Mouse (Mus musculus): ENCODE results near the gene Tcte1. TPM values are rescaled to one million over a fixed set of nuclear protein-coding genes. Genes with fewer than 3 reads are reported as not detected.
A peak's percentile ranks its signal among the peaks of the same experiment; 100 is the strongest.

The Tcte1 gene
- polyA plus RNA-seq, 1 experiment: not detected

DNA sequence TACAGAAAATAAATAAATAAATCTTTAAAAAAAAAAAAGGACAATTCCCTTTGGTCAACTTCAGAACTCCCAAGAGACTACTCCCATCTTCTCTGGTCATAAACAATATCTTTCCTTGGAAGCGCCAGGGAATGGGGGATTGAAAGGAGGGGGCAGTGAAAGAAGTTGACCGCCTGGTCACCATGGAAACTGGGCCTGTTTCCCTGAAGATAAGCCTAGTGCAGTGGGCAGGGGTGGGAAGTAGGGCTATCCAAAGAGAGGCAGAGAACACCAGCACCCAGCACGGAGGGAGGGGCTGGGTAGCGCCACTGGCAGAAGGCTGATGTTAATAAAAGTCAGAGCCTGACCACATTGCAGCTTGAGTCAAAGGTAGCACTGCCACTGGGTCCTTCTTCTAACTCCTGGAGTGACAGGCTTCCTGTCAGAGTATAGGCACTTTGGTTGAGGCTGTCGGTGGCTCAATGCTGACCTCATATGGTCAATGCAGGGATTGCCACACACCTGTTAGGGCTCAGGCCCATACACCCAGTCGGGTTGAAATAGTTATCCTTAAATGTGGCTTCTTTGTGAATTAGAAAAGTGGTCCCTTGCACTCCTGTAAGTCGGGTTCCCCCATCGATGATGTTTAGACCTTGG is 28.7 kb downstream of the Tcte1 start:
- TF ChIP-seq CTCF (IDR thresholded peaks at IDR 0.05; ENCODE audit: low read depth, low read length) (peak; percentile 66), POLR2A (IDR thresholded peaks at IDR 0.05; ENCODE audit: borderline replicate concordance, low read depth, low read length) (no peak)
- no peak overlapping the region for H3K4me3 ChIP-seq (ENCODE audit: insufficient read depth, low read length)
- no peak overlapping the region for H3K27ac ChIP-seq (ENCODE audit: insufficient read depth, low read depth, low read length)
- peaks cover 17% of the 10 kb centered on the region for H3K4me1 ChIP-seq (ENCODE audit: control insufficient read depth, insufficient read depth, low read length)

- Histone ChIP-seq H3K4me1 (ENCODE audit: control insufficient read depth, insufficient read depth, low read length) (peaks cover 23% of the 10 kb centered on the region), H3K4me3 (ENCODE audit: insufficient read depth, low read length) (no peak overlapping the region), H3K27ac (ENCODE audit: insufficient read depth, low read depth, low read length) (no peak overlapping the region)
- TF ChIP-seq CTCF (IDR thresholded peaks at IDR 0.05; ENCODE audit: low read depth, low read length): no peak
- no peak for TF ChIP-seq POLR2A (IDR thresholded peaks at IDR 0.05; ENCODE audit: borderline replicate concordance, low read depth, low read length)
Observed at GRCm38 (mm10) chr17:45553065-45553464, 29.8 kb downstream of the Tcte1 start.

DNA sequence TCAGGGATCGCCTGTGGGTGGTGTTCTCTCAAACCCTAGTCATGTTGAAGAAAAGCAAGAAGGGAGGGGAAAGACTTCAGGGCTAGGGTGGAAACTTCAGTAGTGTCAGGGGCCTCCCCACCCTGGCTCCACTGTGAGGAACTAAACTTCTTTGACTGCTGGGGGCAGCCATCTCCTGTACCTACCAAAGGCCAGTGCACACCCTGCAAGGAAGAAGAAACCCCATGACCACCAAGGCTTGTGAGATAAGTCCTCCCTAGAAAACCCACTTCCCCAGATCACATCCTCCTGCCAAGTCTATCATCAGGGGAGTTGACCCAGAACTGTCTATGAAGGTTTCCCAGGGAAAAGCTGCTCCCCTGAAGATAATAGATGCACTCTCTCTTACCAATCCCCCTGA is 31.2 kb downstream of the Tcte1 start:
- no peak overlapping the region for H3K27ac ChIP-seq (ENCODE audit: insufficient read depth, low read depth, low read length)
- no peak overlapping the region for H3K4me3 ChIP-seq (ENCODE audit: insufficient read depth, low read length)
- TF ChIP-seq POLR2A (IDR thresholded peaks at IDR 0.05; ENCODE audit: borderline replicate concordance, low read depth, low read length): no peak
- H3K4me1 ChIP-seq (ENCODE audit: control insufficient read depth, insufficient read depth, low read length): peaks cover 28% of the 10 kb centered on the region

- peak within 1 kb of the TSS; percentile 73 for H3K27ac ChIP-seq (ENCODE audit: insufficient read depth, low read depth, low read length)
- TF ChIP-seq POLR2A (IDR thresholded peaks at IDR 0.05; ENCODE audit: borderline replicate concordance, low read depth, low read length) (0 out of 2 replicates have a peak, but pooled peaks have one; percentile 27), CTCF (IDR thresholded peaks at IDR 0.05; ENCODE audit: low read depth, low read length) (no peak)
- H3K4me3 ChIP-seq (ENCODE audit: insufficient read depth, low read length): peak within 1 kb of the TSS; percentile 90
- H3K4me1 ChIP-seq (ENCODE audit: control insufficient read depth, insufficient read depth, low read length): peaks cover 28% of the 10 kb centered on the region
Observed at GRCm38 (mm10) chr17:45555452-45556106, 32.3 kb downstream of the Tcte1 start, which contains the start of gene Nfkbie. Nfkbie (plus strand) TSS chr17:45555703.

DNA sequence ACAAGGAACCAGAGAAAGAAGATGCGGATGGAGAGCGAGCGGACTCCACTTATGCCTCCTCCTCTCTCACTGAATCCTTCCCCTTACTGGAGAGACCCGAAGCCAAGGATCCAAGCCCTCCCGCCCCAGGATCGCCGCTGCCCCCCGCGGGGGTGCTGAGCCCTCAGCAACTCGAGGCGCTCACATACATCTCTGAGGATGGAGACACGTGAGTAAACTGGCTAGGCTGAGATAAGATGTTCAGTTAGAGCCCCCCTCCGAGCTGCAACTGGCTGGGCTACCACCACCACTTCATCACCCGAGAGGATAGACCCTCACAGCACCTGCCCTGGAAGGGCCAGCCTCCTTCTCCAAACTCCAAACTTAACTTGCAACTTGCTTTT is 32.9 kb downstream of the Tcte1 start:
- peak overlapping the region; percentile 90 for H3K4me3 ChIP-seq (ENCODE audit: insufficient read depth, low read length)
- no peak; the same call in 1 of the 2 replicates for TF ChIP-seq CTCF (IDR thresholded peaks at IDR 0.05; ENCODE audit: low read depth, low read length)
- no peak for TF ChIP-seq POLR2A (IDR thresholded peaks at IDR 0.05; ENCODE audit: borderline replicate concordance, low read depth, low read length)
- peak overlapping the region; percentile 73 for H3K27ac ChIP-seq (ENCODE audit: insufficient read depth, low read depth, low read length)
- peaks cover 28% of the 10 kb centered on the region for H3K4me1 ChIP-seq (ENCODE audit: control insufficient read depth, insufficient read depth, low read length)

DNA sequence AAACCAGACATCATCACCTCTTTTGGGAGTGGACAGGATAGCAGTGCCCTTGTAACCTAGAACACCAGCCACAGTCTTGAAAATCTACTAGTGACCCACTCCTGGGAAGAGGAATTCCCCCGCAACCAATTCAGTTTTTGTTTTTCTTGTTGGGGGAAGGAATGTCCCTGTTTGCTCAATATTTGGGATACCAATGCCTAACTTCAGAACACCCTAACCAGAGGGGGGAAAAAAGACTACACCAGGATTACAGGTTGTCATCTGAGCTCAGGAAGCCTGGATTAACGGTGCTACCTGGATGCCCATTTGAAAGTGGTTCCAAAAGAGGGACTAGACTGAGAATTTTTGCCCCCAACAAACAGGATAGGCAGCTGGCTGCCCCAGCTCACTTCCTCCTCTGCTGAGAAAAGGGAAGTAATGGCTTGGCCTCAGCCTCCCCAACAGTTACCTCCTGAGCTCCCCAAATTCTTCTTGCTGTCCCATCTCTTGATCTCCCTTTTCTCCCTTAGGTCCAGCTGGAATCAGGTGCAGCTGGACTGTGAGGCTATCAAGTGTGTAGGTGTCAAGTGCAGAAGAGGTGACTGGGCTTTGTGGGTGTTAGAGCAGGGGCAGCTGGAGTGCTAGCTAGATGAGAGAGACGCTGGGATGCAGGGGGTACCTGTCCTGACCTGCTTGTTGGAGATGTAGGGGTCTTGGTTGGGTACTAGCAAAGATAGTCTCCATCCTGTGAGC is 33.4 kb downstream of the Tcte1 start:
- TF ChIP-seq CTCF (IDR thresholded peaks at IDR 0.05; ENCODE audit: low read depth, low read length): no peak
- TF ChIP-seq POLR2A (IDR thresholded peaks at IDR 0.05; ENCODE audit: borderline replicate concordance, low read depth, low read length): no peak
- Histone ChIP-seq H3K4me1 (ENCODE audit: control insufficient read depth, insufficient read depth, low read length) (peaks cover 28% of the 10 kb centered on the region), H3K27ac (ENCODE audit: insufficient read depth, low read depth, low read length) (peak overlapping the region; percentile 73), H3K4me3 (ENCODE audit: insufficient read depth, low read length) (peak overlapping the region; percentile 90)

GRCm38 (mm10) chr17:45557246-45557824 is 34.1 kb downstream of the Tcte1 start:
- H3K4me1 ChIP-seq (ENCODE audit: control insufficient read depth, insufficient read depth, low read length): peaks cover 28% of the 10 kb centered on the region
- no peak for TF ChIP-seq POLR2A (IDR thresholded peaks at IDR 0.05; ENCODE audit: borderline replicate concordance, low read depth, low read length)
- TF ChIP-seq CTCF (IDR thresholded peaks at IDR 0.05; ENCODE audit: low read depth, low read length): no peak
- peak overlapping the region; percentile 53 for H3K27ac ChIP-seq (ENCODE audit: insufficient read depth, low read depth, low read length)
- H3K4me3 ChIP-seq (ENCODE audit: insufficient read depth, low read length): peak overlapping the region; percentile 90

DNA sequence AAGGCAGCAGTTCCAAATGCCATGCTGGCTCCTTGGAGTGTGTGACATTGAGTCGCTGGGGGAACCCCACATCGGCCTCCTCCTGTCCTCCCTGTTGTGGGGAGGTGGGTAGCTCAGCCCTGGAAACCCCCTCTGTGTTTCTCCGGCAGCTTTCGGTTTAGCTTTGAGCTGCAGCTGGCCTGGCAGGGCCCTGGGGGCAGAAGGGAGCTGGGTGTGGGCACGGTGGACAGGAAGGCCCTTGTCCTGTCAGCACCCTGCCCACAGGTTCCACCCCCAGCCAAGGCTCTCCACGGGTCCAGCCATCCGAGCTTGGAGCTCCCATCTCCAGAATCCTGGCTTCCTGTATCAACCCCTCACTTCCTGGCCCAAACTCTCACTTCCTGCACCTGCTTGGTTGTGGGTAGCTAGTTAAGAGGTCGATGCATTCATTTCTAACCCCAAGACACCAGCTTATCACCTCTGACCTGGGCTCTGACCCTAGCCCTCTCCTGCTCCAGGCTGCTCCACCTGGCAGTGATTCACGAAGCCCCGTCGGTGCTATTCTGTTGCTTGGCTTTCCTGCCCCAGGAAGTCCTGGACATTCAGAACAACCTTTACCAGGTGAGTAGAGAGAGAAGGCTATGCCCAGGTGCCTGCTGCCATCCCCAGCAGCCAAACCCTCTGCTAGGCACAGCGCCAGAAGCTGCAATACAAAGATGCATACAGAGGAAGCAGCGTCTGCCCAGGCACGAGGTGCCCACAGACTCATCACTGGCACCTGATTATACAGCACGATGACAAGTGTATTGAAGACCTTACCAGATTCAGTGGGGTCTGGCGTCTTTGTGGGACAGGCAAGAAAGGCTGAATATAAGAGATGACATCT is 35.0 kb downstream of the Tcte1 start:
- Histone ChIP-seq H3K4me1 (ENCODE audit: control insufficient read depth, insufficient read depth, low read length) (peaks cover 34% of the 10 kb centered on the region), H3K4me3 (ENCODE audit: insufficient read depth, low read length) (peak overlapping the region; percentile 90), H3K27ac (ENCODE audit: insufficient read depth, low read depth, low read length) (no peak overlapping the region)
- TF ChIP-seq CTCF (IDR thresholded peaks at IDR 0.05; ENCODE audit: low read depth, low read length): no peak
- TF ChIP-seq POLR2A (IDR thresholded peaks at IDR 0.05; ENCODE audit: borderline replicate concordance, low read depth, low read length): no peak

Measured in bone marrow macrophage, adult 2 months (primary cell).